Mouse (Mus musculus): Measurements from ENCODE around the gene Plscr1.

GRCm38 (mm10) chr9:92253585-92254321 is 4.2 kb downstream of the Plscr1 start:
- TF ChIP-seq CTCF (IDR thresholded peaks at IDR 0.05; ENCODE audit: borderline replicate concordance, extremely low read depth, insufficient read depth, insufficient read length) (no peak), POLR2A (IDR thresholded peaks at IDR 0.05; ENCODE audit: borderline replicate concordance, extremely low read depth, insufficient read depth, insufficient read length, poor library complexity, severe bottlenecking) (no peak)
